ENCODE assay signal across 8 mouse cellular contexts in genomic region chr9:62678550-62679155, GRCm38 (mm10). TPM values are rescaled to one million over a fixed set of nuclear protein-coding genes. Genes with fewer than 3 reads are reported as not detected.
DNase-seq lines count a peak whose midpoint lies in the region; ATAC-seq lines count a peak whose summit lies in the region.

No protein-coding gene starts in this region.

- H3K9me3 ChIP-seq in embryonic facial prominence, embryonic 12.5 days = no peaks in the 10 kb centered on the region
- H3K9me3 ChIP-seq in heart, embryonic 14.5 days (ENCODE audit: control insufficient read depth, low read length) = no peaks in the 10 kb centered on the region
- H3K9me3 ChIP-seq in limb, embryonic 11.5 days (ENCODE audit: control insufficient read depth, low read length) = no peaks in the 10 kb centered on the region

- H3K36me3 ChIP-seq in embryonic facial prominence, embryonic 12.5 days = no peaks in the 10 kb centered on the region
- no peaks in the 10 kb centered on the region for H3K36me3 ChIP-seq in heart, embryonic 14.5 days (ENCODE audit: control insufficient read depth, insufficient read depth, low read length)
- no peaks in the 10 kb centered on the region for H3K36me3 ChIP-seq in limb, embryonic 11.5 days (ENCODE audit: control insufficient read depth, insufficient read depth, low read length)

- peak overlapping the region; percentile 43 for H3K9ac ChIP-seq in embryonic facial prominence, embryonic 12.5 days
- H3K9ac ChIP-seq in heart, embryonic 14.5 days (ENCODE audit: low read length) = peak overlapping the region; percentile 67
- H3K9ac ChIP-seq in limb, embryonic 11.5 days (ENCODE audit: low read length) = peak overlapping the region; percentile 41

- H3K4me2 ChIP-seq in embryonic facial prominence, embryonic 12.5 days (replicated peaks) = peak overlapping the region; percentile 61
- peak overlapping the region; percentile 92 for H3K4me2 ChIP-seq in heart, embryonic 14.5 days (ENCODE audit: low read length)
- peak overlapping the region; percentile 75 for H3K4me2 ChIP-seq in limb, embryonic 11.5 days (ENCODE audit: low read depth, severe bottlenecking)

- peak; percentile 30 to 66 for DNase-seq in layer of hippocampus, adult 18-20 months (ENCODE audit: low spot score in 2 of 2)
- no peak for DNase-seq in layer of hippocampus, adult 9-11 months
- DNase-seq in limb, embryonic 11.5 days (ENCODE audit: low spot score) = peak; percentile 63
- DNase-seq in retina, postnatal 1 day = peak; percentile 17
- DNase-seq in thymus, postnatal 14 days = no peak
- no peak for DNase-seq in urinary bladder, postnatal 25 days (ENCODE audit: low spot score)

- peak overlapping the region; percentile 40 for H3K4me3 ChIP-seq in embryonic facial prominence, embryonic 12.5 days
- peak overlapping the region; percentile 40 to 49 for H3K4me3 ChIP-seq in heart, embryonic 14.5 days (ENCODE audit: control insufficient read depth in 1 of 2, insufficient read depth in 1 of 2, low read depth in 1 of 2, low read length in 2 of 2)
- H3K4me3 ChIP-seq in limb, embryonic 11.5 days (ENCODE audit: low read depth, low read length) = peak overlapping the region; percentile 29

- H3K27me3 ChIP-seq in embryonic facial prominence, embryonic 12.5 days = peaks cover 22% of the 10 kb centered on the region
- H3K27me3 ChIP-seq in heart, embryonic 14.5 days (ENCODE audit: control insufficient read depth, insufficient read depth, low read length) = peaks cover 29% of the 10 kb centered on the region
- peaks cover 8% of the 10 kb centered on the region; the same call in 1 of the 2 replicates for H3K27me3 ChIP-seq in limb, embryonic 11.5 days (ENCODE audit: control insufficient read depth, insufficient read depth, low read length)

- WGBS in embryonic facial prominence, embryonic 12.5 days = 4% methylated on average over 22 of the region's 22 CpGs
- 12% methylated on average over 22 of the region's 22 CpGs for WGBS in heart, embryonic 14.5 days
- 5% methylated on average over 22 of the region's 22 CpGs for WGBS in limb, embryonic 11.5 days

- no peak overlapping the region; the same call in 1 of the 2 replicates for H3K27ac ChIP-seq in embryonic facial prominence, embryonic 12.5 days
- H3K27ac ChIP-seq in heart, embryonic 14.5 days (replicated peaks in 1 of 2; ENCODE audit: control insufficient read depth in 1 of 2, insufficient read depth in 1 of 2, low read depth in 2 of 2, low read length in 2 of 2) = no peak overlapping the region
- no peak overlapping the region for H3K27ac ChIP-seq in limb, embryonic 11.5 days (replicated peaks; ENCODE audit: low read depth, low read length)

- H3K4me1 ChIP-seq in embryonic facial prominence, embryonic 12.5 days = peaks cover 19% of the 10 kb centered on the region
- H3K4me1 ChIP-seq in heart, embryonic 14.5 days (ENCODE audit: control insufficient read depth in 2 of 2, insufficient read depth in 2 of 2, low read length in 2 of 2) = peaks cover 6 to 10% of the 10 kb centered on the region in 2 experiments; a peak in 3 of 4 replicates
- peaks cover 18% of the 10 kb centered on the region for H3K4me1 ChIP-seq in limb, embryonic 11.5 days (ENCODE audit: control insufficient read depth, insufficient read depth, low read length)

- ATAC-seq in embryonic facial prominence, embryonic 12.5 days (ENCODE audit: insufficient number of reproducible peaks, insufficient read depth, low FRiP score, low TSS enrichment) = no peak
- no peak for ATAC-seq in heart, embryonic 14.5 days (ENCODE audit: insufficient number of reproducible peaks, insufficient read depth, low FRiP score, low read depth)
- no peak for ATAC-seq in limb, embryonic 11.5 days (ENCODE audit: insufficient number of reproducible peaks, low FRiP score, low TSS enrichment, low read depth)

RNA-seq across cellular contexts. Expression of gene Itga11, which starts 1.0 kb away (rescaled TPM):
- 1 to 10 TPM; 3.2 to 4.3 TPM for total RNA-seq in layer of hippocampus, adult 18-20 months (2021)
- 3.9 and 4.3 TPM in 2 replicates for polyA plus RNA-seq in embryonic facial prominence, embryonic 12.5 days (2016; fragmentation: Nextera tagmentation; extraction: Ambion mirVana)
- 0.35 and 0.92 TPM in 2 replicates for polyA plus RNA-seq in heart, embryonic 14.5 days (2014; fragmentation: Nextera tagmentation; extraction: Ambion mirVana)
- 3.5 and 4.2 TPM in 2 replicates for polyA plus RNA-seq in limb, embryonic 11.5 days (2014; fragmentation: Nextera tagmentation; extraction: Ambion mirVana)

Comparison
In these comparisons a context has a peak if more than half of its experiments do, and no peak if none do; other contexts are left out.
1. DNase-seq: peak in layer of hippocampus, adult 18-20 months (2 of 2), limb, embryonic 11.5 days (single experiment) and retina, postnatal 1 day (single experiment); none in layer of hippocampus, adult 9-11 months (single experiment), thymus, postnatal 14 days (single experiment) and urinary bladder, postnatal 25 days (single experiment).
2. Peak in every context shown above with its lines, with median percentiles within 50 percentile points of each other: H3K4me2 ChIP-seq, H3K4me3 ChIP-seq and H3K9ac ChIP-seq.